In the genomic region with DNA sequence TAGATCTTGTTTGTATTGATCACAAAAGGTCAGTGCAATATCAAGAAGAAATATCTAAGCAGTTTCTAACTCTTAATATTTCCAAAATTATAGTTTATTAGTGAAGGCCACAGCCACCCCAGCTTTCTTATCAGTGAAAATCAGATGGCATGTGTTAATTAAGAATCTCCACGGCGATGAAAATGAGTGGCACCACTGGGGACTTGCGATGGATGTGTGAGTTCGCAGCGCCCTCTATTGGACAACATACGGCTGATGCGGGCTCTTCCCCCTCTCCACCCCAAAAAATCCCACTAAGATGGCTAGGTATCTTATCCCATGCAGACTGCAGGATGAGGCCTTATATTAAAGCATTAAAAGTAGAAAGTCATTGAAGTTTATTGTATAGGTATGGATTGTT, we compare ENCODE assay signal across 8 mouse cellular contexts. TPM values are rescaled to one million over a fixed set of nuclear protein-coding genes. Genes with fewer than 3 reads are reported as not detected.
A peak's percentile ranks its signal among the peaks of the same experiment; 100 is the strongest.
DNase-seq lines count a peak whose midpoint lies in the region; ATAC-seq lines count a peak whose summit lies in the region.

No protein-coding gene starts in this region.

- H3K27ac ChIP-seq in hindbrain, embryonic 10.5 days = no peak overlapping the region
- H3K27ac ChIP-seq in neural tube, embryonic 14.5 days (ENCODE audit: low read depth, low read length) = no peak overlapping the region

- no peak overlapping the region for H3K9ac ChIP-seq in neural tube, embryonic 14.5 days (replicated peaks; ENCODE audit: low read depth, low read length)

- no peaks in the 10 kb centered on the region for H3K36me3 ChIP-seq in hindbrain, embryonic 10.5 days
- H3K36me3 ChIP-seq in neural tube, embryonic 14.5 days (ENCODE audit: control insufficient read depth, insufficient read depth, low read length) = no peaks in the 10 kb centered on the region

- no peaks in the 10 kb centered on the region for H3K9me3 ChIP-seq in hindbrain, embryonic 10.5 days
- no peaks in the 10 kb centered on the region for H3K9me3 ChIP-seq in neural tube, embryonic 14.5 days (ENCODE audit: control insufficient read depth, low read length)

- peak overlapping the region; percentile 13; the same call in 1 of the 2 replicates for H3K4me3 ChIP-seq in hindbrain, embryonic 10.5 days
- no peak overlapping the region for H3K4me3 ChIP-seq in neural tube, embryonic 14.5 days (ENCODE audit: low read depth, low read length)

- WGBS in hindbrain, embryonic 10.5 days = 4% methylated on average over 7 of the region's 7 CpGs
- 2% methylated on average over 7 of the region's 7 CpGs for WGBS in neural tube, embryonic 14.5 days

- no peaks in the 10 kb centered on the region for H3K4me1 ChIP-seq in hindbrain, embryonic 10.5 days (replicated peaks)
- no peaks in the 10 kb centered on the region for H3K4me1 ChIP-seq in neural tube, embryonic 14.5 days (ENCODE audit: control insufficient read depth, insufficient read depth, low read length)

- peak; percentile 15 to 27 for DNase-seq in cerebellum, adult 18-20 months
- no peak for DNase-seq in cerebellum, adult 11-12 months
- DNase-seq in B cell, adult 2 months = peak; percentile 30 to 35
- DNase-seq in cerebellum, adult 8-10 months = peak; percentile 5
- peak; percentile 38 for DNase-seq in hindbrain, embryonic 10.5 days (ENCODE audit: low spot score)
- DNase-seq in left cerebral cortex, adult 18-20 months (ENCODE audit: low spot score in 2 of 2) = peak; percentile 31 to 39
- no peak for DNase-seq in MN1 (ENCODE audit: low spot score)

- no peak overlapping the region for H3K4me2 ChIP-seq in neural tube, embryonic 14.5 days (ENCODE audit: low read depth, low read length)

- H3K27me3 ChIP-seq in hindbrain, embryonic 10.5 days (ENCODE audit: insufficient read depth, poor library complexity, severe bottlenecking) = no peaks in the 10 kb centered on the region
- no peaks in the 10 kb centered on the region for H3K27me3 ChIP-seq in neural tube, embryonic 14.5 days (ENCODE audit: control insufficient read depth, insufficient read depth, low read length)

- ATAC-seq in neural tube, embryonic 14.5 days (ENCODE audit: low read depth) = peak; percentile 77

RNA-seq across cellular contexts. Expression of a gene that starts 49.9 kb away (rescaled TPM):
- 6.5 and 7.1 TPM in 2 replicates for polyA plus RNA-seq in hindbrain, embryonic 10.5 days (2016; fragmentation: Nextera tagmentation; extraction: Ambion mirVana)
- total RNA-seq in left cerebral cortex, adult 18-20 months (2021) = 1 to 10 TPM; 8.6 to 9.9 TPM
- polyA plus RNA-seq in neural tube, embryonic 14.5 days (2014; fragmentation: Nextera tagmentation; extraction: Ambion mirVana) = 9.1 and 11.7 TPM in 2 replicates

RNA-seq across cellular contexts. Expression of a gene that starts 51.0 kb away (rescaled TPM):
- 7.7 and 8.8 TPM in 2 replicates for polyA plus RNA-seq in hindbrain, embryonic 10.5 days (2016; fragmentation: Nextera tagmentation; extraction: Ambion mirVana)
- 10 to 100 TPM; 18.7 to 20.2 TPM for total RNA-seq in left cerebral cortex, adult 18-20 months (2021)
- polyA plus RNA-seq in neural tube, embryonic 14.5 days (2014; fragmentation: Nextera tagmentation; extraction: Ambion mirVana) = 20.8 and 21.9 TPM in 2 replicates

Comparison
In these comparisons a context has a peak if more than half of its experiments do, and no peak if none do; other contexts are left out.
1. DNase-seq: peak in cerebellum, adult 18-20 months (2 of 2), B cell, adult 2 months (2 of 2), cerebellum, adult 8-10 months (single experiment), hindbrain, embryonic 10.5 days (single experiment) and left cerebral cortex, adult 18-20 months (2 of 2); none in cerebellum, adult 11-12 months (single experiment) and MN1 (single experiment).